Mouse (Mus musculus) liver, postnatal 0 days (tissue): Measurements from ENCODE around the gene Arrb2.

Experiments
- CTCF ChIP-seq: sonication (generic); IDR thresholded peaks from 2 replicates; pipeline ENCODE4 v1.5.1; 2016; ENCODE audit warnings: antibody characterized with exemption, low read depth
- EP300 ChIP-seq: IDR thresholded peaks from 2 replicates; pipeline ENCODE4 v1.6.1; 2016; ENCODE audit warnings: antibody characterized with exemption, low read depth, mild to moderate bottlenecking

- no peak for TF ChIP-seq CTCF
- no peak for TF ChIP-seq EP300
Observed at GRCm38 (mm10) chr11:70465824-70466223, 33.4 kb downstream of the Arrb2 start.
